Mouse (Mus musculus) lung, embryonic 16.5 days (tissue): ENCODE results near the gene Tcaim. TPM values are rescaled to one million over a fixed set of nuclear protein-coding genes. Genes with fewer than 3 reads are reported as not detected.
A peak's percentile ranks its signal among the peaks of the same experiment; 100 is the strongest.
"Not testable (repeated sequence)": the region's sequence is repeated elsewhere in the genome, so short reads cannot be mapped to it uniquely, and the experiment has no call there.

ENCODE experiments used
- ATAC-seq: fragments of 200-750 bp; cut with Nextera tagmentation; 2 replicates; pipeline ENCODE4 v1.8.0; 2017; ENCODE audit warnings: low read depth, mild to moderate bottlenecking, moderate library complexity
- H3K27ac ChIP-seq: fragments of 300-500 bp; sonication (generic); 2 replicates; pipeline ENCODE4 v1.5.1; 2014; ENCODE audit warnings: mild to moderate bottlenecking, control low read depth, low read length
- H3K27me3 ChIP-seq: fragments of 300-500 bp; sonication (generic); 2 replicates; pipeline ENCODE4 v1.6.1; 2014; ENCODE audit warnings: low read depth, low read length, mixed read lengths; ENCODE audit not compliant: control insufficient read depth, insufficient read depth
- H3K36me3 ChIP-seq: fragments of 300-500 bp; sonication (generic); 2 replicates; pipeline ENCODE4 v1.6.1; 2014; ENCODE audit warnings: low read length; ENCODE audit not compliant: control insufficient read depth, insufficient read depth
- H3K4me1 ChIP-seq: fragments of 300-500 bp; sonication (generic); replicated peaks from 2 replicates; pipeline ENCODE4 v1.6.1; 2014; ENCODE audit warnings: low read length, mixed read lengths; ENCODE audit not compliant: control insufficient read depth, insufficient read depth
- H3K4me2 ChIP-seq: fragments of 300-500 bp; sonication (generic); 2 replicates; pipeline ENCODE4 v1.6.1; 2014; ENCODE audit warnings: low read depth, low read length, control low read depth
- H3K4me3 ChIP-seq: fragments of 300-500 bp; sonication (generic); 2 replicates; pipeline ENCODE4 v1.5.1; 2014; ENCODE audit warnings: mild to moderate bottlenecking, low read length, control low read depth
- H3K9ac ChIP-seq: fragments of 300-500 bp; sonication (generic); 2 replicates; pipeline ENCODE4 v1.6.1; 2014; ENCODE audit warnings: low read length, control low read depth
- H3K9me3 ChIP-seq: fragments of 300-500 bp; sonication (generic); 2 replicates; pipeline ENCODE4 v1.6.1; 2016; ENCODE audit warnings: low read length; ENCODE audit not compliant: control insufficient read depth
- WGBS: fragments of 180-500 bp; shearing (Covaris S2); extraction: QIAGEN DNeasy Blood & Tissue Kit; methylation state at CpG from one replicate; pipeline ENCODE4 v1.1.7; 2014; 5-methylcytosine and 5-hydroxymethylcytosine counted together
- polyA plus RNA-seq: library from polyadenylated mRNA; unstranded; fragments of >200 nt; fragmentation: Nextera tagmentation; extraction: Ambion mirVana; gene quantifications from 2 replicates; pipeline ENCODE4 v1.2.1, GENCODE M21; 2015

The Tcaim gene
- polyA plus RNA-seq, 1 experiment from 2014 or later, result 7.4 TPM

- H3K27me3 ChIP-seq, result no peaks in the 10 kb centered on the region
- WGBS, result 45% methylated on average over 3 of the region's 3 CpGs
- no peak within 1 kb of the TSS for H3K9ac ChIP-seq
- peak; percentile 67 for ATAC-seq
- no peak within 1 kb of the TSS for H3K4me2 ChIP-seq
- peak within 1 kb of the TSS; percentile 15 for H3K27ac ChIP-seq
- H3K4me3 ChIP-seq, result no peak within 1 kb of the TSS
- peaks cover 5% of the 10 kb centered on the region; the same call in 1 of the 2 replicates for H3K9me3 ChIP-seq
- no peaks in the 10 kb centered on the region for H3K4me1 ChIP-seq
- peaks cover 5% of the 10 kb centered on the region; the same call in 1 of the 2 replicates for H3K36me3 ChIP-seq
Observed at GRCm38 (mm10) chr9:122843760-122844159, 38.4 kb downstream of the Tcaim start, which contains the start of gene Gm35549. Gene Gm35549 (minus strand): TSS chr9:122844035.

GRCm38 (mm10) chr9:122845621-122846020 lies 40.3 kb downstream of the Tcaim start:
- Histone ChIP-seq H3K36me3 (peaks cover 21% of the 10 kb centered on the region), H3K4me3 (no peak overlapping the region), H3K4me2 (no peak overlapping the region), H3K27me3 (no peaks in the 10 kb centered on the region), H3K4me1 (no peaks in the 10 kb centered on the region), H3K9me3 (peaks cover 8% of the 10 kb centered on the region), H3K9ac (no peak overlapping the region), H3K27ac (no peak overlapping the region)
- WGBS, result 74% methylated on average over 3 of the region's 3 CpGs
- no peak for ATAC-seq

- no peak overlapping the region for H3K9ac ChIP-seq
Observed at GRCm38 (mm10) chr9:122846156-122846555, 40.8 kb downstream of the Tcaim start.

GRCm38 (mm10) chr9:122847811-122848311 lies 42.5 kb downstream of the Tcaim start:
- not testable (repeated sequence) for ATAC-seq, H3K27ac ChIP-seq, H3K9ac ChIP-seq, H3K4me3 ChIP-seq, H3K4me2 ChIP-seq, H3K4me1 ChIP-seq, H3K27me3 ChIP-seq, H3K9me3 ChIP-seq
- peaks cover 43% of the 10 kb centered on the region for H3K36me3 ChIP-seq
- 71% methylated on average over 7 of the region's 8 CpGs for WGBS

More at GRCm38 (mm10) chr9:122846156-122846555, 40.8 kb downstream of the Tcaim start:
- Histone ChIP-seq H3K36me3 (peaks cover 26% of the 10 kb centered on the region), H3K27me3 (no peaks in the 10 kb centered on the region), H3K9me3 (peaks cover 8% of the 10 kb centered on the region), H3K4me3 (no peak overlapping the region), H3K27ac (no peak overlapping the region), H3K4me2 (no peak overlapping the region), H3K4me1 (no peaks in the 10 kb centered on the region)
- ATAC-seq, result peak; percentile 61

GRCm38 (mm10) chr9:122854526-122854925 lies 49.2 kb downstream of the Tcaim start:
- 87% methylated on average over 7 of the region's 7 CpGs for WGBS
- Histone ChIP-seq H3K4me1 (no peaks in the 10 kb centered on the region), H3K4me3 (no peak overlapping the region), H3K27me3 (no peaks in the 10 kb centered on the region), H3K27ac (no peak overlapping the region), H3K4me2 (no peak overlapping the region), H3K9ac (no peak overlapping the region), H3K36me3 (peaks cover 92% of the 10 kb centered on the region), H3K9me3 (peaks cover 15% of the 10 kb centered on the region)
- no peak for ATAC-seq

GRCm38 (mm10) chr9:122855141-122855540 lies 49.8 kb downstream of the Tcaim start:
- H3K9ac ChIP-seq, H3K27ac ChIP-seq, H3K4me1 ChIP-seq, ATAC-seq, H3K4me2 ChIP-seq, H3K4me3 ChIP-seq, H3K27me3 ChIP-seq: not testable (repeated sequence)
- 58% methylated on average over 2 of the region's 7 CpGs for WGBS
- peaks cover 21% of the 10 kb centered on the region for H3K9me3 ChIP-seq
- peaks cover 92% of the 10 kb centered on the region for H3K36me3 ChIP-seq

GRCm38 (mm10) chr9:122855617-122856016 lies 50.3 kb downstream of the Tcaim start:
- H3K9me3 ChIP-seq, result peaks cover 23% of the 10 kb centered on the region
- no peak overlapping the region for H3K4me3 ChIP-seq
- H3K27me3 ChIP-seq, result no peaks in the 10 kb centered on the region
- no peak overlapping the region for H3K4me2 ChIP-seq
- no peak overlapping the region for H3K9ac ChIP-seq
- no peak for ATAC-seq
- no peaks in the 10 kb centered on the region for H3K4me1 ChIP-seq
- 94% methylated on average over 4 of the region's 4 CpGs for WGBS
- H3K27ac ChIP-seq, result no peak overlapping the region
- H3K36me3 ChIP-seq, result peaks cover 92% of the 10 kb centered on the region

GRCm38 (mm10) chr9:122856716-122857115 lies 51.4 kb downstream of the Tcaim start:
- no peak overlapping the region for H3K4me3 ChIP-seq
- H3K4me2 ChIP-seq, result no peak overlapping the region
- H3K9me3 ChIP-seq, result peaks cover 32% of the 10 kb centered on the region
- 98% methylated on average over 3 of the region's 3 CpGs for WGBS
- ATAC-seq, result no peak
- peaks cover 92% of the 10 kb centered on the region for H3K36me3 ChIP-seq
- no peak overlapping the region for H3K9ac ChIP-seq
- no peaks in the 10 kb centered on the region for H3K27me3 ChIP-seq
- no peak overlapping the region for H3K27ac ChIP-seq
- no peaks in the 10 kb centered on the region for H3K4me1 ChIP-seq

GRCm38 (mm10) chr9:122860752-122861151 lies 55.4 kb downstream of the Tcaim start:
- Histone ChIP-seq H3K36me3 (peaks cover 64% of the 10 kb centered on the region), H3K27me3 (no peaks in the 10 kb centered on the region), H3K4me2 (no peak overlapping the region), H3K27ac (no peak overlapping the region), H3K9me3 (peaks cover 28% of the 10 kb centered on the region), H3K4me3 (no peak overlapping the region), H3K4me1 (peaks cover 15% of the 10 kb centered on the region), H3K9ac (no peak overlapping the region)
- no peak for ATAC-seq

- Histone ChIP-seq H3K4me2 (no peak overlapping the region), H3K9me3 (peaks cover 30% of the 10 kb centered on the region), H3K9ac (no peak overlapping the region), H3K4me1 (peaks cover 15% of the 10 kb centered on the region), H3K36me3 (peaks cover 38% of the 10 kb centered on the region), H3K27me3 (no peaks in the 10 kb centered on the region), H3K4me3 (no peak overlapping the region), H3K27ac (no peak overlapping the region)
- WGBS, result 55% methylated on average over 2 of the region's 2 CpGs
- ATAC-seq, result no peak
Observed at GRCm38 (mm10) chr9:122863731-122864130, 58.4 kb downstream of the Tcaim start.
